Mouse (Mus musculus): ENCODE results near the gene Apobec4.
A peak's percentile ranks its signal among the peaks of the same experiment; 100 is the strongest.

Gene Apobec4

DNA sequence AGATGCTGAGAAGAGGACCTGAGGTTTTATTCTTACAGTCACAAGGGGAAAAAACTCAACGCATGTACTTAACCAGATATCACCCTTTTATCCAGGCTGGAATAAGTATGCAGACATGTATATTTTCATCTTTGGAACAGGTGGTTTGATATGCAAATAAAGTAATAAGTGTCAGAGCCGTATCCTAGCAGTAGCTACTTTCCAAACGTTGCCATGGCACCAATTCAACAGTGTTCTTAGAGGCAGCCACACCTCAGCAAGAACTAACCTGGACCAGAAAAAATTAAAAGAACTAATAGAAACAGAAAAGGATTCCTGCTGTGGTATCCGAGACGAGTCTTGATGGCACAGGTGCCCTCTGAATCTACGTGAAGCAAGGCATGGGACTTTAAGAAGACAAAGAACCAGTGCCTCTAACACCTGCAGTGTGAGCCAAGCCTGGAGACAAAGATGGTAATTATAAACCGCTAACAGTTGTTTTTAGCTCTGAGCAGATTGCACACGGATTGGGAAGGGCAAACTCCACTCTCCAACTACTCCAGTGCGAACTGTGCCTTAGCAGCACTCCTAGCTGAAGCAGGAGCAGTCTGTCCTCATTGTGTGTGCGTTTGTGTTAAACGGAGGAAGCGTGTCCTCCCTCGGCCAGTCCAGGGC is at the start of gene Apobec4:
Gene Apobec4, plus strand, starts transcription at position 240 of the 654 bp plus-strand sequence.
- no peak for DNase-seq (ENCODE audit: low read depth, low spot score)

DNA sequence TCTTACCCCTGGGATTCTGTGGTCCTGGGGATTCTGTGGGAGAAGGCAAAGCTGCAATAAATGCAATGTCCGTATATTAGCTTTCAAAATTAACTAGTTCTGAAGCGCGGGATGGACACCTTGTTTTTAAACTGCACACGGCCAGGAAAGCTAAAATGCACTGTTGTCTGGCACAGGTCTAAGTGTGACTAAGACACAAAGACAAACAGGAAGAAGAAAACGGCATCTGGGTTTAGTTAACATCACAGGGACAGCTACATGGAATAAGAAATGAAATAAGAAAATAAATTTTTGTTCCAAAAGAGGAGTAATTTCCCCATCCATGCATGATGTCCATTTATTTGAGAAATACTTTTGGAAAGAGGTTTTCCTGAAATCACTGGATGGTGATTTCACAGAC is 49.3 kb upstream of the Apobec4 start:
- no peak for DNase-seq (ENCODE audit: low read depth, low spot score)

DNA sequence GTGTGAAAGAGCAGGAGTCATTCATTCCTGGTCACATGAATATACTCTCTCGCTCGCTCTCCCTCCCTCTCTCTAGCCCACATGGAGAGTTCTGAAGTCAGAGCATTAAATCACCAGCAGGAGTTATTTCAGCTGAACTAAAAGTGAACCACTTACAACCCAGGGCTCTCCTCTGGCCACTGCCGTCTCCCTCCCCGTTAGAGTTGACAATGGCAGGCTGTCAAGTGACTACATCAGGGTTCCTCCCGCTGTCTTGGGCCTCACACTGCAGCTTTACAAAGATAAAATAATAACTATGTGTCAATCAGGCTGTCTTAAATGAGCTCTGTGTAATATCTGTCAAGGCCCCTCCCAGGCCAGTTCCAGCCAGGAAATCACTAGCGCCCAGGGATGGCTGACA is 47.4 kb upstream of the Apobec4 start:
- no peak for DNase-seq (ENCODE audit: low read depth, low spot score)

DNA sequence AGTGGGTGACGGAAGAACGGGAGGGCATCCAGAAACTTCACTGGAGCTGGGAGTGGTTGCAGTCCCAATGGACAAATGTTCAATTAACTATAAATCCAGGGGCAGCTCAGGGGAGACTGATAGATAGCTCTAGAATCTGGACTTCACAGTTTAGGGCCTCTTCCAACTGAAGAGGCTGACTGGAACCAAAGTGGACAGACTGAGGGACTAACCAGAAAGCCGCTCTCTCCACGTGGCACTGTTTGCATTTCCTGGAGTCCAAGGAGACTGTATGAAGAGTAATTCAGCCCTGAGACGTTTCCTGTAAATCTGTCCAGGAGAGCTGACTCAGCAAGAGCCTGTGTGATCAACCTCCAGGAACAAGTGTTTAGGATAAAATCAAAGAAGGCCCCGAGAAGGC is 46.4 kb upstream of the Apobec4 start:
- DNase-seq (ENCODE audit: low read depth, low spot score), result no peak

DNA sequence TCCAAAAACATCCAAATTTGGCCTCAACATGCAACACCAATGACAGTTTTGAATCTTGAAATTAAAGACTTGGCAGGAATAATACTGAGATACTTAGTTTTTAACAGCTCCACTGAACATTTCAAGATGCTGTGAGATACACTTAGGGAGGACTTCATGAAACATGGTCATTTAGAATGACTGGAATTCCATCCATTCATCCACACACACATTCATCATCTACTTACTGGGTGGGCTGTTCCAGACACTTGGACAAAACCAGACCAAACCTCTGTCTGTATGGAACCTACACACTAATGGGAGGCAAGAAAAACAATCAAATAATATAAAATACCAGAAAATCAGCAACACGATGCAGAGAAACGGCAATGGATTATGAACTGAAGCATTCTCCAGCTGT is 42.8 kb upstream of the Apobec4 start:
- no peak for DNase-seq (ENCODE audit: low read depth, low spot score)

DNA sequence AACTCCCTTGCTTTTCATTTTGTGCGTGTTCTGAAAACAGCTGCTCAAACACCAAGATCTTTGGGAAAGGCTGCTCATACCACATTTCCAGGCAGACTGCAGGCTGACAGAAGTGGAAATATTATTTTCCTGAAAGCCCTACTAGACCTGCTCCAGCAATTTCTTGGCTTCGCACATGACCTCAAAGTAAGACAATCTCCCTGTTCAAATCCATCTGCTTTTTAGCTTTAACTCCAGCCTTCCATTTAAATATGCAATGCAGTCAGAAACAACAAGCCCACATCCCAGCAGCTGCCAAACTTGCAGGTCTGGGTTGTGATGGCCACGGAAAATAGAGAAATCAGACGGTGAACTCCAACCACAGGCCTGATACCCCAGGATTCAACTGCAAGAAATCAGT is 39.3 kb upstream of the Apobec4 start:
- DNase-seq (ENCODE audit: low read depth, low spot score), result no peak

DNA sequence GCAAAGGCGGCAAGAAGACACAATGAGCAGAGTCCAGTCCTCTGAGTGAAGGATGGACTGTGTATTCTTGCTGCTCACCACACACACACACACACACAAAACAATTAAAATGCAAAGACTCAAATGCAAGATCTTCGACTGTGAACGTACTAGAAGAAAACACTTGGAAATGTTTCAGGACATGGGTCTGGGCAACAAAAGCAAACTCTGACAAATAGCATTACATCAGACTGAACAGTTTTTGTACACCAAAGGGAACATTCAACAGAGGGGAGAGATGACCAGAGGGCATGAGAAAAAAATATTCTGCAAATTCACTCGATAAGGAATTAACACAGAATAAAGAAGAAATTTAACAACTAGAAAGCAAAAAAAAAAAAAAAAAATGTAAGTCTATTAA is 36.4 kb upstream of the Apobec4 start:
- no peak for DNase-seq (ENCODE audit: low read depth, low spot score)

DNA sequence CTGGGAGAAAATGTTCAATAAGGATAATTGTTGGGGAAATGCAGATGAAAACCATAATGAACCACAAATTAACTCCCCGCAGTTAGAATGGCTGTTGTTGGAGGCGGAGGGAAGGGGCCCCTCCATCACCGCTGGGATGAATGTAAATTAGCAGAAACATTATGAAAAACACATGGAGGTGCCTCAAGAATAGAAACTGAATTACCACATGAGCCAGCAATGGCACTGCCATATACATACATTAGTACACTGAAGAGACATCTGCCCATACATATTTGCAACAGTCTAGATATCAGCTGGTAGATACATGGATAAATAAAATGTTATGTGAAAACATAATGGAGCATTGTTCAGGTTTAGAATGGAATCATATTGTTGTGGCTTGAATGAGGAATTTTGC is 35.9 kb upstream of the Apobec4 start:
- no peak for DNase-seq (ENCODE audit: low read depth, low spot score)

DNA sequence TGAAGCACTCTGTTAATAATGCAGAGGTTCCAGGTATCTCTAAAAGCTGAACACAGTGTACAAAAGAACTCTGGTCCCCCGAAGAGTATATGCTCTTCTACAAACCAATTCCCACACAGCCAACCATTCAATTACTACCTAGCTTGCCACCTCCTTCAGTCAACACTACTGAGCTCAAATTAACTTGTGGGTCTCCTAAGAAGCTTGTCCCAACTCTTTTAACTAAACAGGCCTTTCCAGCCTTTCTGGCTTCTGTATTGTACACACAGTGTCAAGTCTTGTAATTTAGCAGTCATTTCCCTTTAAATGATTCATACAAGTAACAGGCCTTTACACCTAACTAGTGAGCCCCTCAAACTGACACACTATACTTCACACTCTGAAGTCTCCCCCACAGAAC is 33.0 kb upstream of the Apobec4 start:
- no peak for DNase-seq (ENCODE audit: low read depth, low spot score)

DNA sequence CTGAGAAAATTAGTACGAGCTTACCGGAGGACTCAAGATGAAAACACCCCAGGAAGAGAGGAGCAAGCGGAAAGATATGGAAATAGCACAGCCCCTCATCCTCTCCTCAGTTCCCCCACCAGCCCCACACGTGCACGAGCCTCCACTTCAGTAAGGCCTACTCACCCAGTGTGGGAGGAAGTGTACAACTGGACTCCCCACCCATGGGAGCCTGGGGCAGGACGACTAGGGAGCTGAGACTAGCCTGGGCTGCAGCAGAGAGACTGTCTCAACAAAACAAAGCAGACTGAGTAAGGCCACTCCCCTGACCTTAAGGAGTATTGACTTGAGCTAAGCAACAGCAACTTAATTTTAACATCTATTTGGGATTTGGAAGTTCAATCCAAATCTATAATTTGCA is 32.2 kb upstream of the Apobec4 start:
- no peak for DNase-seq (ENCODE audit: low read depth, low spot score)

DNA sequence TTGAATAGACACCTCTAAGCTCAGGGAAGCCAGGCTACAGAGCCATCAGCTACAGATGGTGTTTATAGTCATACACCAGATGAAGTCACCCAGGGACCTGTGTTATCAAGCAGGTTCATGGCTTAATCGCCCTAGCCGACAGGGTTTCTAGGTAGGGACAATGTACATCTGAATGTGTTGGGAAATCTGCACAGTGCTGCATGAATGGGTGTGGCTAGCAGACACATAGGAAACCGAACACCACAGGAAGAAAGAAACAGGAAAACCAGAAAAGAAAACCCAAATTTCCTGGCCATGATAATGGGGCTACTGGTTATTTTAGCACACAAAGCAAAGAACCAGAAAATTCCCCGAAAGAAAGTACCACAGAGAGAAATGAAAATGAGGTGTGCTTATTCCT is 29.4 kb upstream of the Apobec4 start:
- DNase-seq (ENCODE audit: low read depth, low spot score), result peak; percentile 21

DNA sequence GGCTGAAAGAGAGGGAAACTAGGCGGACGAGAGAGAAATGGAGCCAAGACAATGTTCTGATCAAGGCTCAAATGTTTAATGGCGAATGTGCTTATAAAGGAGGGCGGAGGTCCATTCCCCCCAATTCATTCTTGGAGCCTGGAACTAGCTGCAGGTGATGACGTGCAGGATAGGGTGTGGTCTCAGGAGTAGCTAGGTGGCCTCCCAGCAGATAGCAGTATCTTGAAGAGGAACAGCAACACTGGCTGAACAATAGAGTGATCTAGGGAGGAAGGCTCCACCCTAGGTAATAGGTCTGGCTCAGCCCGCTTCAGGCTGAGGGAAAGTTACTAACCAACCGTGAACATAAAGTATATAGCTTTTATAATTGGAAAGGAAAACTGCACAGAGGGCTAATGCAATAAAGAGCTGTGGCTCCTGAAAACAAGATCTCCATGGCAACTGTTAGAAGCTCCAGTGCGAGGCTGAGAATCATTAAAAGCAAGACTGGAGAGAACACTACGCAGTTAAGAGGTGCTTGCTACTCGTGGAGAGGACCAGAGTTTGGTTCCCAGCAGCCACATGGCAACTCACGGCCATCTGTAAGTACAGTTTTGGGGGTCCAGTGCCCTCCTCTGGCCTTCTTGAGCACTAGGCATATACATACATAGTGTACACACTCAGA is 28.7 kb upstream of the Apobec4 start:
- DNase-seq (ENCODE audit: low read depth, low spot score), result peak; percentile 53

DNA sequence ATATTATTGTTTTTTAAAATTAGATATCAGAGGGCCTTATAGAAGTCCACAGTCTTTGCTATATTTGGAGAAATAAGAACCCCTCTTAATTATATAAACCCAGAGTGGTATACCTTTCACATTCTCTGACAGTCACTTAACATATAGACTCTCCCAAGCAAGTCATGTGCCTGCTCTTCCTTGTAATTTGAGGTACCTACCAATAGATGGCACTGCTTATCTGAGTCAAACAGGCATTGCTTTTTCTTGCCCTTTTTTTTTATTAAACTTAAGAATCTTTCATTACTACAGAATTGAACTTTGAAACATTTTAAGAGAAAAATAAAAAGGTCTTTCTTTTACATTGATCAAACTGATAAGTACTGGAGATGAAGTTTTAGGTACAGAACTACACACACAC is 26.1 kb upstream of the Apobec4 start:
- peak; percentile 65 for DNase-seq (ENCODE audit: low read depth, low spot score)

DNA sequence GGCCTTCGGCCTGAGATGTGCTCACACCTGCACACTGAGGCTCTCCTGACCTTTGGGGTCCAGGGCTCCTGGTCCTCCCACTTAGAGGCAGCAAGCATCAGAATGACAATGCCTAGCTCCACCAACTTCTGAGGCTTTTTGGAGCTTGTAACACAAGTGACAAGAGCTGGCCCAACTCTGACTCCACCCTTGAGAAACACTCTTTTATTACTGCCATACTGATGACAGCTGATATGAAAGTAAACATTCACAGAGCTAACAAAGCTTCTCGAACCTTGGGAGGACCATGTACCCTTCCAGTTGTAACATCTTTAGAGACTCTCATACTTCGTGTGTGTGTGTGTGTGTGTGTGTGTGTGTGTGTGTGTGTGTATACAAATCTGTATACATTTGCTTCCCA is 24.3 kb upstream of the Apobec4 start:
- no peak for DNase-seq (ENCODE audit: low read depth, low spot score)

DNA sequence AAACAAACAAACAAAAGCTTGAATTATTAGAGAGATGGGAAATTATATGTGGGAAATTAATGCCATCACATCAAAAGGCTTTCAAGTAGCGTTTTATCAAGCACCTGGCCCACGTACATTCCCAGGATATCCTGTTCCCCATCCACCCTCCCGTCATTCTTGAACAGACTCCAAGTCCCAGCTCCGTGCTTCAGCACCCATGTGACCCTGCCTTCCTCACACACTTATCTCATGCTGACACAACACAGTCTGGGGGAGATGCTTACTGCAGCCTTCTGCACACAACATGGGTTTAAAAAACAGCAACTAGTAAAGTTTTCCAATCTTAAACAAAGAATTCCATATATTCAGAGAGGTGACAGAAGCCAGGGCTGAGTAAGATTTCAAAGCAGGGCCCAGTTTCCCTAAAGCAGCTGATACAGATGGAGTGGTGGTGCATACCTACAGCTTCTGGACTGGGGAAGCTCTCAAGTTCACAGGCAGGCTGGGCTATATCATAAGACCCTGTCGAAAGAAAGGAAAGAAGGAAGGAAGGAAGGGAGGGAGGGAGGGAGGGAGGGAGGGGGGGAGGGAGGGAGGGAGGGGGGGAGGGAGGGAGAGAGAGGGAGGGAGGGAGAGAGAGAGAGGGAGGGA is 22.6 kb upstream of the Apobec4 start:
- no peak for DNase-seq (ENCODE audit: low read depth, low spot score)

DNA sequence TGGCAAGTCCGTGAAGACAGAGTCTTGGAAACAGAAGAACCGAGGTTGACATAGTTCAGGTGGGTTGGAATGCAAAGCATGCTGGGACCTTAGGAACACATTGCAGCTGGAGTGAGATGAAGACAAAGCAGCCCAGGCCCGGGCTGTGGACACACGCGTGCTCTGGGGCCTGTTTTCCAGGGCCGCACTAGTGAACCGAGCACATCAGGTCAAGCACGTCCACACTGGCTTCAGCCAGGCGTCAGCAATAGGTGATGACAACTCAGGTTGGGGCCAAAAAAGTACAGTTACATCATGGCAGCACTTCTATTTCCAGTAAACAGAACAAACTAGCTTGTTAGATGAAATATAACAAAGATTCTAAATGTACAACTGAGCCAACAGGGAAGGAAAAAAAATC is 11.6 kb upstream of the Apobec4 start:
- no peak for DNase-seq (ENCODE audit: low read depth, low spot score)

DNA sequence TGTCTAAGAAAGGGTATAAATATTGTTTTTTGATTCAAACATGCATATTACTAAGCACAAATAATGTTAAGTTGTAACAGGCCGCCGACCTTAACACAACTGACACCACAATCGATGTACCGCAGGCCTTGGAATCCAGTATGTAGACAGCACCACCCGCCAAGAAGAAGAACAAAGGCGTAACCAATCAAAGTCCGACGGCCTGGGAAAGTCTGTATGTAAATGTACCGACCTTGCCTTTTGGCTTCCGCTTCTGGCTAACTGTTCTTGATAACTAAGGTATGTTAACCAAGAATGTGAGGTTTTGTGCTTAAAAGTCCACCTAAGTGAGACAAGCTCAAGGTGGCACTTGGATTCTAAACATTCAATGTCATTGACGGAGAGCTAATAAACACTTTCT is 11.0 kb upstream of the Apobec4 start:
- DNase-seq (ENCODE audit: low read depth, low spot score), result peak; percentile 70

DNA sequence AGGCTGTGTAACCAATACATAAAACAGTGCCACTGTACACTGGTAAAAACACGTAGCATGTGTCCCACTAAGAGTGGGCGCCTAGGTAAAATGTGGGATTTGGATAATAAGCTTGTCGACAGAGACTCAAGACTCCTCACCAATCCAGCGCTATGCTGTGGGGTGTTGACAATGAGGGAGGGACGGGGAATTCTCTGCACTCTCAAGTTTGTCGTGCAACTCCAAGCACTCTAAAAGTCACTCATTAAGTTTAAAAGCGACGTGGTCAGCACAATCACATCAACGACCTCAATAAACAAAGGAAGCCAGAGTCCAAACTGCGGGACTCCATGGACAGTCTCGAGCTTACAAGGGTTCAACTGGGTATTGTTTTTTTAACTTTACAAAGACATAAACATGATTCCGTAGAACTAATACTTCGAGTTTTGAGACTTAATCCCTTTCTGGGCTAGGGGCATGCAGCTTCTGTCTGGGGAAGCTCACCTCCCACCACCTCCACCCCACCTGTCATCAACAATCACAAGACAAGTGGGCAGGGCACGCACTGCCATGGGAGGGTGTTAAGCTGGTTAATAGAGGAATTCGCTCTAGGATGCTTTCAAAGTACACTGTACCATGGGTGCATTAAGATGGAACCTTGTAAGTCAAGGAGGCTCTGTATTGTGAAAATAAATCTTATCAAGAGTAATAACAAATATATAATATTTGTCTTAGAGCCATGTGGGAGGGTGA is 7.1 kb upstream of the Apobec4 start:
- no peak for DNase-seq (ENCODE audit: low read depth, low spot score)

DNA sequence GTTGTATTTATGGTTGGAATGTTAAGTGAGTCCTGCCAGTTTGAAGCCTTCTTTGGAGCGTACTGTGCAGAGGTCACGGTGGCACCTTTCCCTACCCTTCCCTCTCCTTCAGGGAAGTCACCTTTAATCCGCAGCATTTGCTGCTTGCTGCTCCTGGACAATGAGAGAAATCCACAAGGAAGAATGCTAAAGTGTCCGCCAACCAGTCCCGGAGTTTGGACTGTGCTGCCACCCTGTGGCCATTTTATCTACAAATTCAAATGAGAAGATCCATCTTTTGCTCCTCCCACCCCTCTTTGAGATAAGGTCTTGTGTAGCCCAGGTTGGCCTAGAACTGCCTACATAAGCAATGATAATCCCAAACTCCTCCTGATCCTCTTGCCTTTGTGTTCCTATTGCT is 3.9 kb upstream of the Apobec4 start:
- peak; percentile 85 for DNase-seq (ENCODE audit: low read depth, low spot score)

DNA sequence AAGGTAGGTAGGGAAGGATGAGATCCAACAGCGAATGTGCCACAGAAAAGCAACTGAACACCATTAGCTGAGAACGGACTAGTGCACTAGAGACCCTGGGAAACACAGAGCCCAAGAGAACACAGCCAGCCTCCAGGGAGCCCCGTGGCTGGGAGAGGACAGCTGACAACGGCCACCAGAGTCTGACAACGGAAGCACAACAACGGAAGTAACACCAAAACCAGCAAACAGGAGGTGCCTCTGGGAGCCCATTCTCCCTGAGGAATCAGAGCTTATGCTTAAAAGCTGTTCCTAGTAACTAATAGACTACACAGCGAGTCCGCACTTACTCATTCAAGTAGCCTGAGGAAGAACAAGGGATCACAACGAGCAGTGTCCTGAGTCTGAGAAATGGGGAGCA is 1.1 kb upstream of the Apobec4 start:
- DNase-seq (ENCODE audit: low read depth, low spot score), result no peak

DNA sequence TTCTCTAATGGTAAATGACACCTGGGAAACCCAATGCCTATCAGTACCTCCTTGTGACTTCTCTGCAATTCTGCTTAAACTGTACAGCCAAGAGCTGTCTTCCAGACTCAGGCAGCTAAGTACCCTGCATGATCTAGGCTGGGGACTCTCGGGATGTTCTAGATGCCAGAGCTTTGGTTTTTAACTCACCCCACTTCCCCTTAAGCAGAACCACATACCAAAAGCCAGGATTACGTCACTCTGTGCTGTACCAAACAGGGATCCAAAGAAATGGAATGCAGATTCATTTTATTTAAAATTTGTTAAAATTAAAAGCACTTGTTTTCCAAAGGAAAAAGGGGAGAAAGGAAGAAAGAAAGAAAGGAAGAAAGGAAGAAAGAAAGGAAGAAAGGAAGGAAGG is 11.4 kb downstream of the Apobec4 start:
- DNase-seq (ENCODE audit: low read depth, low spot score), result no peak

DNA sequence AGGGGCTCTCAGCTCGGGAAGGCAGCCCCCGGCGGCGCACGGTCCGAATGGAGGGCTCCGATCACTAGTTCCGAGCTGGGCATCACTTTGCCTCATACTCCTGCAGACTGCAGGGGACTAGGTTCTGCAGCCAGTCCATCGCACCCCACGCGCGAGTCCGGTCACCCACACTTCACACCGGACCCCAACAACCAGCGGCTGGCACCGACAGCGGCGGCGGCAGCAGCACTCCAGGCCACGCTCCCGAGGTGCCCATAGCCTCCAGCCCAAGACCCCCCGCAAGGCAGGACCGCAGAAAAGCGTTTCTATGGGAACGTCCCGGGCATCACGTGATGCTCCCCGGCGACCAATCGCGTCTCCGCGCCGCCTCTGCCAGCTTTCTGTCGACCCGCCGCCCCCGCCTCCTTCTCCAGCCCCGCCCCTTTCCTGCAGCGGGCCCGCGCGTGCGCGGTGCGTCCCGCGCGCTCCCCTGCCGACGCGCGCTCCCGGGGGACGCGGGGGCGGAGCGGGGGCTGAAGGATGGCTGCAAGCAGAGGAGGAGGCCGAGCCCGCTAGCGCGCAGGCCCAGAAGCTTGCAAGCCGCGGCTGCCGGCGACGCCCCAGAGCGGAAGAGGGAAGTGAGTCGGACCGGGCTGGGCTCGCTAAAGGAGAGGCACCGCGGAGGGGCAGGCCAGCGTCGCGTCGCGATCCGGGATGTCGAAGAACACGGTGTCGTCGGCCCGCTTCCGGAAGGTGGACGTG is 15.9 kb downstream of the Apobec4 start, which contains the start of the genes Rgl1 and Arpc5:
Gene Rgl1, minus strand, starts transcription at position 320 of the 741 bp plus-strand sequence.
Gene Arpc5, plus strand, starts transcription at position 511 of the 741 bp plus-strand sequence.
- DNase-seq (ENCODE audit: low read depth, low spot score), result peak; percentile 97

Measured in R1 (cell line).